In genomic region chr15:82231100-82231499, GRCm38 (mm10) we compare ENCODE assay signal across 22 mouse cellular contexts. TPM values are rescaled to one million over a fixed set of nuclear protein-coding genes. Genes with fewer than 3 reads are reported as not detected.
DNase-seq lines count a peak whose midpoint lies in the region; ATAC-seq and TF ChIP-seq lines count a peak whose summit lies in the region.
"Had no signal": no experiment of that assay in that cellular context is flagged by ENCODE, and none has a peak within 500 bp of the region (broad histone marks: within the 10 kb centered on the region; RNA-seq: fewer than 3 reads in every experiment).

No protein-coding gene starts in this region.

- H3K27ac ChIP-seq in forebrain, embryonic 12.5 days: no peak overlapping the region
- H3K27ac ChIP-seq in forebrain, embryonic 11.5 days (ENCODE audit: low read depth, low read length): no peak overlapping the region
- H3K27ac ChIP-seq in kidney, embryonic 16.5 days (ENCODE audit: low read length): no peak overlapping the region
- peak overlapping the region; percentile 76; the same call in 1 of the 2 replicates for H3K27ac ChIP-seq in spleen, adult 2 months (ENCODE audit: insufficient read depth, low read length)
- H3K27ac ChIP-seq: heart, adult 2 months; heart, embryonic 15.5 days; hindbrain, embryonic 13.5 days; neural tube, embryonic 12.5 days had no signal

- TF ChIP-seq CTCF in spleen, adult 2 months (IDR thresholded peaks at IDR 0.05; ENCODE audit: extremely low read depth, insufficient read depth, insufficient read length, insufficient replicate concordance): no peak

- H3K4me3 ChIP-seq in forebrain, embryonic 12.5 days (replicated peaks): no peak overlapping the region
- H3K4me3 ChIP-seq in forebrain, embryonic 11.5 days (ENCODE audit: low read depth, low read length): no peak overlapping the region
- no peak overlapping the region for H3K4me3 ChIP-seq in kidney, embryonic 16.5 days (ENCODE audit: low read length)
- no peak overlapping the region for H3K4me3 ChIP-seq in spleen, adult 2 months (ENCODE audit: extremely low read depth, insufficient read depth, insufficient read length)
- H3K4me3 ChIP-seq: heart, adult 2 months; heart, embryonic 15.5 days; hindbrain, embryonic 13.5 days; megakaryocyte, embryonic 14.5 days; neural tube, embryonic 12.5 days had no signal

- 82% methylated on average over 4 of the region's 4 CpGs for WGBS in forebrain, embryonic 12.5 days
- 82% methylated on average over 4 of the region's 4 CpGs for WGBS in forebrain, embryonic 11.5 days
- WGBS in kidney, embryonic 16.5 days: 64% methylated on average over 4 of the region's 4 CpGs
- WGBS in spleen, adult 2 months: 64% methylated on average over 4 of the region's 4 CpGs

- no peak for TF ChIP-seq POLR2A in spleen, adult 2 months (IDR thresholded peaks at IDR 0.05; ENCODE audit: low read depth, low read length)

- H3K9me3 ChIP-seq in forebrain, embryonic 12.5 days: no peaks in the 10 kb centered on the region
- H3K9me3 ChIP-seq in forebrain, embryonic 11.5 days (ENCODE audit: control insufficient read depth, low read length): no peaks in the 10 kb centered on the region
- H3K9me3 ChIP-seq in kidney, embryonic 16.5 days (ENCODE audit: low read length): no peaks in the 10 kb centered on the region
- H3K9me3 ChIP-seq: heart, embryonic 15.5 days; hindbrain, embryonic 13.5 days; megakaryocyte, embryonic 14.5 days; neural tube, embryonic 12.5 days had no signal

- no peak overlapping the region for H3K9ac ChIP-seq in forebrain, embryonic 12.5 days
- H3K9ac ChIP-seq in forebrain, embryonic 11.5 days (ENCODE audit: low read length): no peak overlapping the region
- H3K9ac ChIP-seq in kidney, embryonic 16.5 days (replicated peaks; ENCODE audit: low read length): no peak overlapping the region
- H3K9ac ChIP-seq: heart, embryonic 15.5 days; hindbrain, embryonic 13.5 days had no signal

- H3K27me3 ChIP-seq in forebrain, embryonic 12.5 days: peaks cover 2% of the 10 kb centered on the region; the same call in 1 of the 2 replicates
- no peaks in the 10 kb centered on the region for H3K27me3 ChIP-seq in forebrain, embryonic 11.5 days (ENCODE audit: control insufficient read depth, insufficient read depth, low read length)
- 0 out of 2 replicates have a peak, but pooled peaks cover 1% of the 10 kb centered on the region for H3K27me3 ChIP-seq in kidney, embryonic 16.5 days (ENCODE audit: insufficient read depth, low read length)
- H3K27me3 ChIP-seq in spleen, adult 2 months (ENCODE audit: control insufficient read depth, insufficient read depth, low read length): no peaks in the 10 kb centered on the region
- H3K27me3 ChIP-seq: neural tube, embryonic 12.5 days had no signal

- H3K4me2 ChIP-seq in forebrain, embryonic 12.5 days: no peak overlapping the region
- no peak overlapping the region for H3K4me2 ChIP-seq in forebrain, embryonic 11.5 days (ENCODE audit: low read depth, low read length, severe bottlenecking)
- H3K4me2 ChIP-seq in kidney, embryonic 16.5 days (replicated peaks; ENCODE audit: low read depth, low read length): no peak overlapping the region
- H3K4me2 ChIP-seq: heart, embryonic 15.5 days; hindbrain, embryonic 13.5 days; neural tube, embryonic 12.5 days had no signal

- 0 out of 2 replicates have a peak, but pooled peaks have one; percentile 46 for ATAC-seq in forebrain, embryonic 12.5 days (ENCODE audit: low FRiP score)
- no peak for ATAC-seq in forebrain, embryonic 11.5 days (replicated peaks; ENCODE audit: low FRiP score)
- ATAC-seq in kidney, embryonic 16.5 days (ENCODE audit: low FRiP score, low TSS enrichment): peak; percentile 42; the same call in 1 of the 2 replicates

- H3K36me3 ChIP-seq in forebrain, embryonic 12.5 days (replicated peaks): peaks cover 7% of the 10 kb centered on the region; the same call in 1 of the 2 replicates
- H3K36me3 ChIP-seq in forebrain, embryonic 11.5 days (ENCODE audit: control insufficient read depth, insufficient read depth, low read length): no peaks in the 10 kb centered on the region
- H3K36me3 ChIP-seq in kidney, embryonic 16.5 days (ENCODE audit: insufficient read depth, low read length): no peaks in the 10 kb centered on the region; the same call in 1 of the 2 replicates
- no peaks in the 10 kb centered on the region for H3K36me3 ChIP-seq in spleen, adult 2 months (ENCODE audit: control insufficient read depth, insufficient read depth, low read length)
- H3K36me3 ChIP-seq: heart, embryonic 15.5 days; hindbrain, embryonic 13.5 days; neural tube, embryonic 12.5 days had no signal

- DNase-seq in forebrain, embryonic 11.5 days (ENCODE audit: low spot score): no peak
- no peak for DNase-seq in kidney, postnatal 36 days
- no peak for DNase-seq in spleen, adult 2 months (ENCODE audit: low read depth in 1 of 2, low spot score in 2 of 2)
- DNase-seq in spleen, adult 12 weeks (ENCODE audit: low spot score): no peak
- no peak for DNase-seq in cerebellum, adult 18-20 months
- DNase-seq: adrenal gland, postnatal 25 days; gastrocnemius, postnatal 36 days; heart, adult 2 months; heart, postnatal 36 days; kidney, adult 2 months; layer of hippocampus, adult 9-11 months; lung, adult 2 months; midbrain, embryonic 14.5 days; right cerebral cortex, postnatal 25 days had no signal

- H3K4me1 ChIP-seq in forebrain, embryonic 12.5 days: peaks cover 8% of the 10 kb centered on the region; the same call in 1 of the 2 replicates
- H3K4me1 ChIP-seq in forebrain, embryonic 11.5 days (replicated peaks; ENCODE audit: control insufficient read depth, insufficient read depth, low read length): no peaks in the 10 kb centered on the region
- peaks cover 5% of the 10 kb centered on the region for H3K4me1 ChIP-seq in kidney, embryonic 16.5 days (ENCODE audit: insufficient read depth, low read length)
- H3K4me1 ChIP-seq in spleen, adult 2 months (ENCODE audit: control insufficient read depth, insufficient read depth, insufficient read length): peaks cover 53% of the 10 kb centered on the region

RNA-seq across cellular contexts. Expression of gene Tnfrsf13c, which starts 6.9 kb away (rescaled TPM):
- 0.24 and 0.29 TPM in 2 replicates for polyA plus RNA-seq in forebrain, embryonic 12.5 days (2016; fragmentation: Nextera tagmentation; extraction: Ambion mirVana)
- polyA plus RNA-seq in forebrain, embryonic 11.5 days (2014; fragmentation: Nextera tagmentation; extraction: Ambion mirVana): 0.35 and 0.64 TPM in 2 replicates
- polyA plus RNA-seq in kidney, embryonic 16.5 days (2015; fragmentation: Nextera tagmentation; extraction: Ambion mirVana): 0.15 TPM in 1 of 2 replicates, not detected in the other
- 120 and 179 TPM in 2 replicates for polyA plus RNA-seq in spleen, adult 2 months (2012; rRNA removed)
- polyA plus RNA-seq: heart, embryonic 15.5 days; hindbrain, embryonic 13.5 days; midbrain, embryonic 14.5 days had no signal

RNA-seq across cellular contexts. Expression of gene Cenpm, which starts 13.4 kb away (rescaled TPM):
- polyA plus RNA-seq in forebrain, embryonic 12.5 days (2016; fragmentation: Nextera tagmentation; extraction: Ambion mirVana): 81.3 and 86.4 TPM in 2 replicates
- 91.6 and 100 TPM in 2 replicates for polyA plus RNA-seq in forebrain, embryonic 11.5 days (2014; fragmentation: Nextera tagmentation; extraction: Ambion mirVana)
- 65.9 and 71.2 TPM in 2 replicates for polyA plus RNA-seq in kidney, embryonic 16.5 days (2015; fragmentation: Nextera tagmentation; extraction: Ambion mirVana)
- 10.2 and 16.8 TPM in 2 replicates for polyA plus RNA-seq in spleen, adult 2 months (2012; rRNA removed)

RNA-seq across cellular contexts. Expression of gene Shisa8, which starts 18.5 kb away (rescaled TPM):
- polyA plus RNA-seq in forebrain, embryonic 12.5 days (2016; fragmentation: Nextera tagmentation; extraction: Ambion mirVana): 0.90 and 2.4 TPM in 2 replicates
- 0.87 and 1.2 TPM in 2 replicates for polyA plus RNA-seq in forebrain, embryonic 11.5 days (2014; fragmentation: Nextera tagmentation; extraction: Ambion mirVana)
- 0.41 and 0.62 TPM in 2 replicates for polyA plus RNA-seq in kidney, embryonic 16.5 days (2015; fragmentation: Nextera tagmentation; extraction: Ambion mirVana)
- 5.4 and 14.7 TPM in 2 replicates for polyA plus RNA-seq in spleen, adult 2 months (2012; rRNA removed)
- polyA plus RNA-seq: stomach, embryonic 16.5 days had no signal

RNA-seq across cellular contexts. Expression of gene 1500009C09Rik, which starts 21.1 kb away (rescaled TPM):
- 3.9 and 4.7 TPM in 2 replicates for polyA plus RNA-seq in forebrain, embryonic 12.5 days (2016; fragmentation: Nextera tagmentation; extraction: Ambion mirVana)
- polyA plus RNA-seq in forebrain, embryonic 11.5 days (2014; fragmentation: Nextera tagmentation; extraction: Ambion mirVana): 2.2 and 2.4 TPM in 2 replicates
- polyA plus RNA-seq in kidney, embryonic 16.5 days (2015; fragmentation: Nextera tagmentation; extraction: Ambion mirVana): not detected in 2 replicates
- polyA plus RNA-seq in spleen, adult 2 months (2012; rRNA removed): 0.05 and 0.08 TPM in 2 replicates
- polyA plus RNA-seq: heart, embryonic 15.5 days; lung, adult 2 months; stomach, embryonic 16.5 days; thymus, postnatal 0 days had no signal

RNA-seq across cellular contexts. Expression of gene Sept3, which starts 43.6 kb away (rescaled TPM):
- polyA plus RNA-seq in forebrain, embryonic 12.5 days (2016; fragmentation: Nextera tagmentation; extraction: Ambion mirVana): 223 and 233 TPM in 2 replicates
- 157 and 162 TPM in 2 replicates for polyA plus RNA-seq in forebrain, embryonic 11.5 days (2014; fragmentation: Nextera tagmentation; extraction: Ambion mirVana)
- 8.6 and 11.3 TPM in 2 replicates for polyA plus RNA-seq in kidney, embryonic 16.5 days (2015; fragmentation: Nextera tagmentation; extraction: Ambion mirVana)
- polyA plus RNA-seq in spleen, adult 2 months (2012; rRNA removed): 1.6 and 1.8 TPM in 2 replicates

Comparison
In these comparisons a context has a peak if more than half of its experiments do, and no peak if none do; other contexts are left out.
1. RNA of gene Tnfrsf13c, which starts 6.9 kb away (polyA plus RNA-seq): 120 to 179 TPM in spleen, adult 2 months; 0.35 to 0.64 TPM in forebrain, embryonic 11.5 days, 0.24 to 0.29 TPM in forebrain, embryonic 12.5 days and 0.15 TPM in kidney, embryonic 16.5 days; every median in the first group is over 10 times any median in the second.